ENCODE assay signal across 1 mouse cellular context in genomic region chr11:69916652-69917378, GRCm38 (mm10). TPM values are rescaled to one million over a fixed set of nuclear protein-coding genes. Genes with fewer than 3 reads are reported as not detected.
"Had no signal": no experiment of that assay in that cellular context is flagged by ENCODE, and none has a peak within 500 bp of the region (broad histone marks: within the 10 kb centered on the region; RNA-seq: fewer than 3 reads in every experiment).

No protein-coding gene starts in this region.

RNA-seq across cellular contexts. Expression of gene Ybx2, which starts 18.8 kb away (rescaled TPM):
- polyA plus RNA-seq: liver, adult 2 months had no signal
